Mouse (Mus musculus) kidney, embryonic 14.5 days (tissue): Measurements from ENCODE around the gene Luzp1. TPM values are rescaled to one million over a fixed set of nuclear protein-coding genes. Genes with fewer than 3 reads are reported as not detected.

Experiments used
- ATAC-seq: fragments of 200-750 bp; cut with Nextera tagmentation; 2 replicates; pipeline ENCODE4 v1.8.0; 2017; ENCODE audit warnings: moderate number of reproducible peaks, mild to moderate bottlenecking, moderate TSS enrichment, moderate library complexity; ENCODE audit not compliant: low FRiP score, low TSS enrichment
- H3K27ac ChIP-seq: fragments of 300-500 bp; sonication (generic); 2 replicates; pipeline ENCODE4 v1.5.1; 2014; ENCODE audit warnings: low read depth, mild to moderate bottlenecking, low read length, moderate library complexity, mixed read lengths
- H3K27me3 ChIP-seq: fragments of 300-500 bp; sonication (generic); 2 replicates; pipeline ENCODE4 v1.6.1; 2014; ENCODE audit warnings: mild to moderate bottlenecking, low read length; ENCODE audit not compliant: control insufficient read depth, insufficient read depth
- H3K36me3 ChIP-seq: fragments of 300-500 bp; sonication (generic); 2 replicates; pipeline ENCODE4 v1.6.1; 2014; ENCODE audit warnings: low read length, mixed read lengths; ENCODE audit not compliant: control insufficient read depth, insufficient read depth
- H3K4me1 ChIP-seq: fragments of 300-500 bp; sonication (generic); 2 replicates; pipeline ENCODE4 v1.6.1; 2014; ENCODE audit warnings: low read length, mixed read lengths; ENCODE audit not compliant: control insufficient read depth, insufficient read depth
- H3K4me2 ChIP-seq: fragments of 300-500 bp; sonication (generic); replicated peaks from 2 replicates; pipeline ENCODE4 v1.6.1; 2014; ENCODE audit warnings: low read depth, mild to moderate bottlenecking, low read length
- H3K4me3 ChIP-seq: fragments of 300-500 bp; sonication (generic); 2 replicates; pipeline ENCODE4 v1.5.1; 2014; ENCODE audit warnings: mild to moderate bottlenecking, low read length
- H3K9ac ChIP-seq: fragments of 300-500 bp; sonication (generic); 2 replicates; pipeline ENCODE4 v1.6.1; 2014; ENCODE audit warnings: low read depth, mild to moderate bottlenecking, low read length, moderate library complexity
- H3K9me3 ChIP-seq: fragments of 300-500 bp; sonication (generic); 2 replicates; pipeline ENCODE4 v1.6.1; 2016; ENCODE audit warnings: low read length; ENCODE audit not compliant: control insufficient read depth
- WGBS: fragments of 180-500 bp; shearing (Covaris S2); extraction: QIAGEN DNeasy Blood & Tissue Kit; methylation state at CpG from one replicate; pipeline ENCODE4 v1.1.7; 2014; 5-methylcytosine and 5-hydroxymethylcytosine counted together
- polyA plus RNA-seq: library from polyadenylated mRNA; unstranded; fragments of >200 nt; fragmentation: Nextera tagmentation; extraction: Ambion mirVana; gene quantifications from 2 replicates; pipeline ENCODE4 v1.2.1, GENCODE M21; 2014

The Luzp1 gene
- polyA plus RNA-seq, 1 experiment from 2014 or later = 140 TPM

GRCm38 (mm10) chr4:136441354-136442043 is 28.1 kb upstream of the Luzp1 start:
- no peaks in the 10 kb centered on the region for H3K36me3 ChIP-seq
- WGBS = 66% methylated on average over 15 of the region's 15 CpGs
- no peaks in the 10 kb centered on the region for H3K9me3 ChIP-seq
- H3K4me1 ChIP-seq = no peaks in the 10 kb centered on the region
- no peaks in the 10 kb centered on the region for H3K27me3 ChIP-seq
- H3K4me2 ChIP-seq = no peak overlapping the region
- ATAC-seq = no peak
- no peak overlapping the region for H3K27ac ChIP-seq
- no peak overlapping the region for H3K9ac ChIP-seq
- H3K4me3 ChIP-seq = no peak overlapping the region

GRCm38 (mm10) chr4:136444561-136444960 is 25.0 kb upstream of the Luzp1 start:
- WGBS = 73% methylated on average over 4 of the region's 4 CpGs
- no peak for ATAC-seq
- H3K9ac ChIP-seq = no peak overlapping the region

GRCm38 (mm10) chr4:136449795-136450194 is 19.8 kb upstream of the Luzp1 start:
- H3K4me2 ChIP-seq = no peak overlapping the region
- no peaks in the 10 kb centered on the region; the same call in 1 of the 2 replicates for H3K4me1 ChIP-seq
- WGBS = 81% methylated on average over 5 of the region's 5 CpGs
- no peaks in the 10 kb centered on the region for H3K27me3 ChIP-seq
- no peak overlapping the region for H3K27ac ChIP-seq
- ATAC-seq = no peak
- H3K4me3 ChIP-seq = no peak overlapping the region
- no peaks in the 10 kb centered on the region for H3K36me3 ChIP-seq
- no peak overlapping the region for H3K9ac ChIP-seq
- H3K9me3 ChIP-seq = no peaks in the 10 kb centered on the region

More at GRCm38 (mm10) chr4:136444561-136444960, 25.0 kb upstream of the Luzp1 start:
- Histone ChIP-seq H3K4me2 (no peak overlapping the region), H3K4me3 (no peak overlapping the region), H3K4me1 (no peaks in the 10 kb centered on the region), H3K9me3 (no peaks in the 10 kb centered on the region), H3K27me3 (no peaks in the 10 kb centered on the region), H3K27ac (no peak overlapping the region), H3K36me3 (no peaks in the 10 kb centered on the region)

GRCm38 (mm10) chr4:136450271-136450670 is 19.3 kb upstream of the Luzp1 start:
- Histone ChIP-seq H3K27me3 (no peaks in the 10 kb centered on the region), H3K4me2 (no peak overlapping the region), H3K9me3 (no peaks in the 10 kb centered on the region), H3K4me3 (no peak overlapping the region), H3K27ac (no peak overlapping the region), H3K4me1 (peaks cover 3% of the 10 kb centered on the region), H3K9ac (no peak overlapping the region), H3K36me3 (no peaks in the 10 kb centered on the region)
- no peak for ATAC-seq
- 79% methylated on average over 4 of the region's 4 CpGs for WGBS

- WGBS = 7% methylated on average over 6 of the region's 6 CpGs
- ATAC-seq = peak; percentile 60
- H3K36me3 ChIP-seq = no peaks in the 10 kb centered on the region
These were observed 18.0 kb upstream of the Luzp1 start for GRCm38 (mm10) chr4:136451564-136451963.

GRCm38 (mm10) chr4:136452286-136452685 is 17.3 kb upstream of the Luzp1 start:
- 72% methylated on average over 3 of the region's 3 CpGs for WGBS
- Histone ChIP-seq H3K9me3 (no peaks in the 10 kb centered on the region), H3K36me3 (no peaks in the 10 kb centered on the region), H3K4me1 (peaks cover 3% of the 10 kb centered on the region), H3K4me2 (no peak overlapping the region), H3K9ac (no peak overlapping the region), H3K27ac (peak overlapping the region; percentile 37; the same call in 1 of the 2 replicates), H3K27me3 (no peaks in the 10 kb centered on the region), H3K4me3 (no peak overlapping the region)
- ATAC-seq = no peak

More at GRCm38 (mm10) chr4:136451564-136451963, 18.0 kb upstream of the Luzp1 start:
- Histone ChIP-seq H3K27ac (peak overlapping the region; percentile 37; the same call in 1 of the 2 replicates), H3K27me3 (no peaks in the 10 kb centered on the region), H3K4me2 (no peak overlapping the region), H3K4me1 (peaks cover 3% of the 10 kb centered on the region), H3K9ac (no peak overlapping the region), H3K9me3 (no peaks in the 10 kb centered on the region), H3K4me3 (no peak overlapping the region)

- 31% methylated on average over 5 of the region's 5 CpGs for WGBS
These were observed 16.8 kb upstream of the Luzp1 start for GRCm38 (mm10) chr4:136452792-136453191.

GRCm38 (mm10) chr4:136454850-136455260 is 14.7 kb upstream of the Luzp1 start:
- Histone ChIP-seq H3K27ac (no peak overlapping the region), H3K36me3 (no peaks in the 10 kb centered on the region), H3K27me3 (no peaks in the 10 kb centered on the region), H3K4me2 (peak overlapping the region; percentile 37), H3K4me3 (peak overlapping the region; percentile 22; the same call in 1 of the 2 replicates), H3K4me1 (peaks cover 3% of the 10 kb centered on the region), H3K9me3 (no peaks in the 10 kb centered on the region), H3K9ac (0 out of 2 replicates have a peak overlapping the region, but pooled peaks have one; percentile 23)
- WGBS = 4% methylated on average over 10 of the region's 10 CpGs
- ATAC-seq = no peak

More at GRCm38 (mm10) chr4:136452792-136453191, 16.8 kb upstream of the Luzp1 start:
- Histone ChIP-seq H3K9ac (no peak overlapping the region), H3K9me3 (no peaks in the 10 kb centered on the region), H3K4me3 (no peak overlapping the region), H3K4me2 (no peak overlapping the region), H3K4me1 (peaks cover 3% of the 10 kb centered on the region), H3K27ac (no peak overlapping the region), H3K36me3 (no peaks in the 10 kb centered on the region), H3K27me3 (no peaks in the 10 kb centered on the region)
- no peak for ATAC-seq

- H3K27ac ChIP-seq = no peak overlapping the region
- no peaks in the 10 kb centered on the region for H3K36me3 ChIP-seq
- no peaks in the 10 kb centered on the region for H3K9me3 ChIP-seq
- no peaks in the 10 kb centered on the region for H3K27me3 ChIP-seq
- no peak overlapping the region for H3K4me3 ChIP-seq
- H3K4me1 ChIP-seq = peaks cover 6% of the 10 kb centered on the region; the same call in 1 of the 2 replicates
- no peak overlapping the region for H3K9ac ChIP-seq
- H3K4me2 ChIP-seq = no peak overlapping the region
- ATAC-seq = no peak
- 92% methylated on average over 6 of the region's 6 CpGs for WGBS
These were observed 12.9 kb upstream of the Luzp1 start for GRCm38 (mm10) chr4:136456516-136457218.
